Mouse (Mus musculus) bone marrow macrophage, adult 2 months (primary cell): Measurements from ENCODE around the gene Lrrc4. TPM values are rescaled to one million over a fixed set of nuclear protein-coding genes. Genes with fewer than 3 reads are reported as not detected.
A peak's percentile ranks its signal among the peaks of the same experiment; 100 is the strongest.

Experiments
- H3K27ac ChIP-seq: 2 replicates; pipeline ENCODE4 v1.5.1; 2012; ENCODE audit warnings: low read depth, low read length; ENCODE audit not compliant: insufficient read depth
- H3K4me1 ChIP-seq: 2 replicates; pipeline ENCODE4 v1.6.1; 2012; ENCODE audit warnings: low read length; ENCODE audit not compliant: control insufficient read depth, insufficient read depth
- H3K4me3 ChIP-seq: 2 replicates; pipeline ENCODE4 v1.5.1; 2012; ENCODE audit warnings: mild to moderate bottlenecking, low read length, moderate library complexity; ENCODE audit not compliant: insufficient read depth
- CTCF ChIP-seq: IDR thresholded peaks from 2 replicates; pipeline ENCODE4 v1.5.1; 2012; ENCODE audit warnings: low read depth, mild to moderate bottlenecking, low read length, moderate library complexity
- POLR2A ChIP-seq: IDR thresholded peaks from 2 replicates; pipeline ENCODE4 v1.6.1; 2012; ENCODE audit warnings: mild to moderate bottlenecking, low read depth, low read length, borderline replicate concordance
- polyA plus RNA-seq: library from polyadenylated mRNA; stranded (reverse); fragments of >200 nt; gene quantifications from 2 replicates; pipeline ENCODE4 v1.2.4, GENCODE M21; 2012; ENCODE audit not compliant: missing spikeins, insufficient read depth, insufficient read length

Lrrc4 gene
- polyA plus RNA-seq, 1 experiment: 0.15 TPM

DNA sequence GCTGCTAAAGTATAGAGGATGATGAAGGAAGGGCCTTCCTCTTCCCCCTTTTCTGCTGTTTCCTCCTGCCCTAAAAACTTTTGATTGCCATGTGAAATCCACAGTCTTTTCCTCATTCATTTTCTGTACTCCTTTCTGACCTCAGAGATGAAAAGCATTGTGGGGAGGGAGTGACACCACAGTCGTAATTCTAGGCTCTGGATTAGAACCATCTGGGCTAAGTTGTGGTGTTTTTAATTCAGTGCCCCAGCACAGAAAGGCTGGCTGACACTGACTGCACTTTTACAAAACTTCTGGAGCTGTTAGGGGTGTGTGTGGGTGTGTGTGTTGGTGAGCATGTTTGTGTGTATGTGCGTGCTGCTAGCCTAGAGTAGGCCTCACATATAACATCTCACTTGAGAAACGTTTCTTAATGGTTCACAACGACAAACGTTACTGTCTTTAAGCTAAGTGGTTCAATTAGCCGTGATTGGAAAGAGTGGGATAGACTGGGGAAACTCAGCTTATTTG, 16.8 kb upstream of the Lrrc4 start:
- H3K4me3 ChIP-seq: no peak overlapping the region
- H3K27ac ChIP-seq: no peak overlapping the region
- TF ChIP-seq CTCF (no peak), POLR2A (no peak)
- H3K4me1 ChIP-seq: peaks cover 20% of the 10 kb centered on the region

DNA sequence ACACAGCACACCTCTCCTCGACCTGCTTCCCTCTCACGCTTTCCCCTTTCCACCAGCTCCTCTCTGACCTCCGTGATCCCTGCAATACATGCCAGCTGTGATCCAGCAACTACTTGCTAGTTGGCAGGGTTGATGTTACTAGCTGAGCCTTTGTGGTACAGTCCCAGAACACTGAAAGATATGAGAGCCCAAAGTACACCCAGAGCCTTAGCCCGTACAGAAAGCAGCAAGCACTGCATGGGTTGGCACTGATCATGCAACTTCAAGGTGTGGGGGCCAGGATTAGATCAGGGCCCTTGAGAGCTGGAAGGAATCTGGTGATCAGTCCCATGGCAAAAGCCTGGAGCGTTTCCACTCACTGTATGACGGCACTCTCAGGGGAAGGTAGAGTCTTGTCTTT, 16.1 kb upstream of the Lrrc4 start:
- no peak overlapping the region for H3K27ac ChIP-seq
- TF ChIP-seq POLR2A: no peak
- no peak for TF ChIP-seq CTCF
- H3K4me3 ChIP-seq: no peak overlapping the region
- H3K4me1 ChIP-seq: peaks cover 20% of the 10 kb centered on the region

DNA sequence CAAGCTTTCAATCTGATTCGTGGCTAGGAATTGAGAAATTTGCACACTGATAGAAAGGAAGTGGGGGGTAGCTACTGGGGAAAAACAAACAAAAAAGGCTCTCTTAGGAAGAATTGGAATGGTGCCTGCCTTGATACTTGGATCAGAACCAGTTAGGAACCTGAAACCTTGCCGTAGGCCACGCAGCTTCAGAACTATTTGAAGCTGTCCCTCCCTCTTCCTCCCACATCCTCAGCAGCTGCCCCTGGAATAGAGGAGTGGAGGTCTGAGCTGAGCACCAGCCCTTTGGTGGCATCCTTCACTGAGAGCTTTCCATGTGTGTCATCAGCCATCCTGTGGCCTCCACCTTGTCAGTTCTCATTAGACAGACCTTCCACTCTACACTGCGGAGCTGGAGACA, 14.1 kb upstream of the Lrrc4 start:
- no peak overlapping the region for H3K27ac ChIP-seq
- no peak overlapping the region for H3K4me3 ChIP-seq
- peaks cover 20% of the 10 kb centered on the region for H3K4me1 ChIP-seq
- TF ChIP-seq POLR2A (no peak), CTCF (no peak)

DNA sequence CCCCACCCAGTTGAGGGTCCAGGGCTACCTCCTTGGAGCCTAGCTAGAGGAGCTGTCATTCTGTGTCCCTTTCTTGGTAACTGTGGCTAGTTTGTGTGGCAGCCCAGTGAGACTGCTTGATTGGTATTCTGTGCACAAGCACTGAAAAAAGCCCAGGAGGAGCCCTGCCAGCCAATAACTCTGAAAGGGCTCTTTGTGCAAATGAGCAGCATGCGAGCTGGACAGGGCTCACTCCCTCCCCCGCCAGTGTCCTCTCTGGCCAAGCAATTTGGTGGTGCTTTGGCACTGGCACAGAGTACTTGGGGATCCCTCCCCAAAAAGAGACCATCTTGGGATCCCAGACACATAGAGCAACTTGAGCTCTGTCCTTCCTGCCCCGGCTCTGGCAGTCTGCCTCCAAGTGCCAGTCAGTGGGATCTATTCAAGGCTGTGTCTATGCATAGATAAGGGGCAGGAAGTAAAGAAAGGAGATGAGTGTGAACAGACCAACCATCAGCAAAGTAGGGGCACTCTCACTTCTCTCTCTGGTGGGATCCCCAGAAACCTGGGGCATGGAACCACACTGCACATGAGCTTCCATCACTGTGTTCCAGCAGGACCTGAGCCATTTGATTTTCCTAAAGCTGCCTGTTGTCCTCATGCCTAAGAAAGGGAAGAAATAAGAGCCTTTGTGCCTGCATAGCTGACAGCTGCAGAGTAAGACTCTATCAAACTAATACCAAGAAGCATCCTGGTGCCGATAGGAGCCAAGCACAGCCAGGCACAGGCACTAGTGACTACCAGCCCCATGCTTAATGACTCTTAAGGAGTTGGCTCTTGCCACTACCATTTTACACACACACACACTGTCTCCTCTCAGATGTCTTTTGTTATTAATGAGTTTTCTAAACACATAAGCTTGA, 11.1 kb upstream of the Lrrc4 start:
- H3K27ac ChIP-seq: no peak overlapping the region
- TF ChIP-seq CTCF (no peak), POLR2A (no peak)
- peaks cover 13% of the 10 kb centered on the region for H3K4me1 ChIP-seq
- H3K4me3 ChIP-seq: no peak overlapping the region

DNA sequence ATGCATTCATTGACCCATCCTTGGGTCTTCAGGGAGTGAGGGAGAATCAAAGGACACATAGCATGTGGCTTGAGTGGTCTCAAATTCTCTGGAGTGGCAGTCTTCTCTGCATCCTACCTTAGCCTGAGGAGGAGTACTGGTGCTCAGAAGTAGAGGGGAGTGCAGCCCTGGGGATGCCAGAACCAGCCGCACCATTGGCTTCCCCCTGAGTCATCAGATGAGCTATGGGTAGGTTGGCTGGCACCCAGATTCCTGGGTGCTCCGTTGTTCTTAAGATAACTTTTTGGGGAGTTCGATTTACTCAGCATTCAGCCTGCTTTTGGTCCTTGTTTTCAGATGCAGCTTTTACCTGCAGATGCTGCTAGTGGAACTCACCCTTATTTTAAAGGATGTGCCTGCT, 10.0 kb upstream of the Lrrc4 start:
- TF ChIP-seq POLR2A (no peak), CTCF (no peak)
- H3K4me1 ChIP-seq: peaks cover 15% of the 10 kb centered on the region
- no peak overlapping the region for H3K27ac ChIP-seq
- no peak overlapping the region for H3K4me3 ChIP-seq

DNA sequence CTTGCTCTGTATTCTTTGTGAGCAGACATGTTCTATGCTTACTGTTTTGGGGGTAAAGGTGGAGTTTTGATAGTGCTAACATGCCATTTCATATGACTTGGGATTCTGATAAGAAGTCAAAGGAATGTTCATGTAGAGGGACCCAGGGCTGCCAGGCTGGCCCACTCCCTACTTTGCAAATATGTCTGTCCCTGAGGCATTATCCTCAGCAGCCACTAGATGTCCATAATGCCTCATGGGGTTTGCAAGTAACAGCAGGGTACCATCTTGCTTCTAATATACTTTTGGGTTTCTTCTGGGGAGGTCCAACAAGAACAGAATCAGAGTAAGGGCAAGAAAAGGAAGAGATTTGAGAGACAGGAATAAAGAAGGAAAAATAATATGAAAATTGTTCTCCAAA, 5.1 kb upstream of the Lrrc4 start:
- Histone ChIP-seq H3K4me3 (no peak overlapping the region), H3K4me1 (peaks cover 21% of the 10 kb centered on the region)
- no peak for TF ChIP-seq POLR2A
- no peak for TF ChIP-seq CTCF

DNA sequence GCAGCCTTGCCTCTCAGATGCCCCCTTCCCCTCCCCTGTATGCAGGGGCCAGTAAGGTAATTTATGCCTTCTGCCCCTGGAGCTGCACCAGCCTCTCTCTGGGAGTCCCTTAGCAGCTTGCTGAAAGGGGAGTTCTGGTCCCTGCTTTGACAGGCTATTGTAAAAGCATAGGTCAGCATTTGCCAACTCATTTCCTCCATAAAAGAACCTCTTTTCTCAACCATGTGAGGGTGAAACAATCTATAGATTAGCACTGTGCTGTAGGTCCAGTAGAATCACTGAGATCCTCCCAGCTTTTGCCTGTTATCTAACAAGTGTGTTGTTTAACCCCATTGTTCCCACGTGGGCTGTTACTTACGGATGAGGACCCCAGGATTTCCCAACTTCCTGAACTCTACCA, 2.5 kb upstream of the Lrrc4 start:
- Histone ChIP-seq H3K4me1 (peaks cover 25% of the 10 kb centered on the region), H3K27ac (no peak overlapping the region), H3K4me3 (no peak overlapping the region)
- TF ChIP-seq POLR2A (no peak), CTCF (no peak)

More for the DNA sequence above, 5.1 kb upstream of the Lrrc4 start:
- no peak overlapping the region for H3K27ac ChIP-seq

DNA sequence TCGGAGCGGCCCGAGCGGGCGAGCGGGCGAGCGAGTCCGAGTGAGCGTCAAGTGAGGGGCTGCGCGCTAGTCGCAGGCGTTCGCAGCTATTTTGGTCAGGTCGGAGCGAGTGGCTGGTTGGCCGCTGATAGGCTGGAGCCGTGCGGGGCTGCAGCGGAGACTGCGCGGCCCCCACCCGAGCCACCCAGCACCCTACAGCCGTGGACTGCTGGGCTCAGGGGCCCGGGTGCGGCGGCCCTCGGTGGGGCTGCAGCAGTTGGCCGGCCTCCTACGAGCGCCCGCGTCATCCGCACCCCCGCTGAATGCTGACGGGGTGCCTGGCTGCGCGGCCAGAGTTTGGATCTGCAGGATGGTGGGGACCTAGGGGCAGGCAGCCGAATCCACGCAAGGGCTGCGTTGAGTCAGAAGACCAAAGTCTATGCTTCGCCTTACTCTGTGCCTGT, 1.9 kb upstream of the Lrrc4 start:
- no peak overlapping the region for H3K4me3 ChIP-seq
- TF ChIP-seq POLR2A (no peak), CTCF (no peak)

DNA sequence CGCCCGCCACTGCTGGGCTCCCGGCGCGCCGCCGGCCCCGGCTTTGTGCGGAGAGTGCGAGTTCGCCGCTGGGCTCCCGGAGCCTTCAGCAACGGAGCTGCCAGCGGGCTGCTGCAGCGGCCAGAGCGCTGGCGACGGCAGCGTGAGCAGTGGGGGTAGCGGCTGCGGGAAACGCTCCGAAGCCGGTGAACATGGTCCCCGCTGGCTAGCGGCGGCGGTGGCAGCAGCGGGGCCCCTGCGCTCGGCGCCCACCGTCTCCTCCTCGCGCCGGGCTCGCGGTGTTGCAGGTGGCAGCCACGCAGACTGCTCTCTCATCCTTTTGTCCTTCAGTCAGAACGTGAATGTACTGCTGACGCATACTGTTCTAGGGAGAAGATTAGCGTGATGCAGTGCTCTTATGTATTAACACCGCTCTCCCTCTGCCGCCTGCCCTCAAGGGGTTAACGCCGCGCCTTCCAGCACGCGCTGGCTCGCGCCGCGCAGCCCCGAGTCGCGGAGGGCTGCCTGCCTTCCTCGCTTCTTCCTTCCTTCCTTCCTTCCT, 1.3 kb upstream of the Lrrc4 start:
- TF ChIP-seq POLR2A (no peak), CTCF (no peak)
- H3K4me1 ChIP-seq: peaks cover 33% of the 10 kb centered on the region
- peak overlapping the region; percentile 78 for H3K4me3 ChIP-seq
- H3K27ac ChIP-seq: no peak overlapping the region

More for the DNA sequence above, 1.9 kb upstream of the Lrrc4 start:
- Histone ChIP-seq H3K4me1 (peaks cover 29% of the 10 kb centered on the region), H3K27ac (no peak overlapping the region)
